Mouse (Mus musculus) megakaryocyte progenitor cell, adult 5-6 weeks (primary cell): ENCODE data around the gene Fancl. TPM values are rescaled to one million over a fixed set of nuclear protein-coding genes. Genes with fewer than 3 reads are reported as not detected.
A peak's percentile ranks its signal among the peaks of the same experiment; 100 is the strongest.

ENCODE experiments used
- ATAC-seq: replicated peaks from 2 replicates; pipeline ENCODE4 v1.8.0; 2016; ENCODE audit warnings: mild to moderate bottlenecking, moderate TSS enrichment, inconsistent platforms; ENCODE audit not compliant: poor library complexity
- total RNA-seq, 2 experiments: library from RNA; stranded (forward) in 1 of 2; stranded (reverse) in 1 of 2; fragments of 157-497, 149-512 nt in 1 of 2; fragments of 200-1000 nt in 1 of 2; gene quantifications; 2 replicates each; pipeline versions ENCODE4 v1.2.3 to v1.2.4; 2015 to 2017

Fancl gene
- total RNA-seq, 2 experiments from 2014 or later, result 24.8 to 39.8 TPM

DNA sequence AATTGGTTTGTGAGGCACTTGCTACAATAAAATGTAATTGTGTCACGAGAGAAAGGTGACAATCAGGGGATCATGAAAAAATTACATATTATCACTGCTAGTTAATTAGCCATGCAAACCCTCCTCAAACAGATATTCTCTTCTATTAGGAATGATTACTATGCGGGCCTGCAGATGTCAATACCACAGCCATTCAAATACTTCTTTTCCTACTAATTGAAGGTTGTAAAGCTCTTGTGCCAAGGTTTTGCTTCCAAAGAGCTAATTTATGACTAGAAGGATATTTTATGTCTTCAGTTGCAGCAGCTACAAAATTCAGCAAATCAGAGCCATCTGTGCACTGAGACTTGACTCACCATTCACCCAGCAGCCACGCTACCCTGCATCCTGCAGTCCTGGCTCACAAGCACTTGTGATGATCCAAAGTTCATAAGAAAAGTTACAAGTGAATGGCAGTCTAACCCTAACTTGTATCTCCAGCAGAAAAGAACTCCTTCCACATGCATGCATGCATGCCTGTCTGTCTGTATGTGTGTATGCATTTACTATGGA, 95.8 kb downstream of the Fancl start:
- ATAC-seq, result no peak

- ATAC-seq, result peak; percentile 46; the same call in 1 of the 2 replicates
Observed at GRCm38 (mm10) chr11:26489761-26490466, 104.0 kb downstream of the Fancl start.

DNA sequence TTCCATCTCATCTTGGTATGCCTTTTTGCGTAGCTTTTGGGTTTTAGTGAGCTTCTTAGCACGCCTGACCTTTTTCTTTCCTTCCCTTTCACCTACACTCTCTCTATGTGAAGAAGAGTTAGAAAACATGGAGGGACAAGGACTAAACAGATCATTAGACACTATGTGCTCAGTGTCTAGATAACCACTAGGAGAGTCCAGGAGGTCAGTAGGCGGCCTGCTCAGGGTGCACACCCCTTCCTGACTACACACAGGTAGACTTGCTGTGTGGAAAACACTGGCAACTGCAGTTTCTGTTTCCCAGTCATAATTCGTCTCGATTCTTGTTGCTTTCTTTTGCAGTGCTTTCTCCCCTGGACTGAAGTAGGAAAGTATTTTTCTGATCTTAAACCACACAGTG, 110.0 kb downstream of the Fancl start:
- ATAC-seq, result no peak

DNA sequence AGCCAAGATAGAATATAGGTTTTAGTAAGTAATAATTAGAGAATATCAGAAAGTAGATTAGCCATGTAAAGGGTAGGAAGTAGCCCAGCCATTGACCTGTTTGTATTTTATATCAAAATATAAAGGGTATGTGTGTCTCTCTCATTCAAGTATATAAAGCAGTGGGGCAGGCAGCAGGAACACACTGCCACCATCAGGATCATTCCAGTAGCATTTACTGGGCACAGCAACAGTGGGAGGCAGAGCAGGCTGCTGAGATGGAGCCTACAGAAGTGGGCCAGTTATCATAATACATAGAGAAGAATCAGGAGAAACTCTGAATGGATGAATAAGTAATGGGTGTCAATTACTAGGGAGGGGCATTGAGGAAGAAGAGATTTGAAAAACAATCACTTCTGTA, 127.7 kb downstream of the Fancl start:
- no peak for ATAC-seq

DNA sequence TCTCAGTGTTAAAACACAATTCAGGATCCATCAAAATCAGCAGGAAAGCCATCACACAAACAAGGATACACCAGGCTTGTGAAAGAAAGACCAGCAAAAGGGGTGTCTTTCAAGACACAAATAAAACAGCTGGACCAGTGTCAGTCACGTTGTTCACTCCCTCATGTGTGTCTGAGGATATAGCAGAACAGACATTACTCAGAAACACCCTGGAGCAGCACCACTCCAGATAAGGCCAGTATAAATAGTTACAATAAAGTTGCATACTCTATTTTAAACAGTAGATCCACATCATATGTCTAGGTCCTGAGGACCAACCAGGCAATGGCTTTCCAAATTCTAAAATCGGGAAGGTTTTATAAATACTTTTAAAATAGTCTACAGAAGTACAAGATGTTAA, 130.2 kb downstream of the Fancl start:
- no peak for ATAC-seq

DNA sequence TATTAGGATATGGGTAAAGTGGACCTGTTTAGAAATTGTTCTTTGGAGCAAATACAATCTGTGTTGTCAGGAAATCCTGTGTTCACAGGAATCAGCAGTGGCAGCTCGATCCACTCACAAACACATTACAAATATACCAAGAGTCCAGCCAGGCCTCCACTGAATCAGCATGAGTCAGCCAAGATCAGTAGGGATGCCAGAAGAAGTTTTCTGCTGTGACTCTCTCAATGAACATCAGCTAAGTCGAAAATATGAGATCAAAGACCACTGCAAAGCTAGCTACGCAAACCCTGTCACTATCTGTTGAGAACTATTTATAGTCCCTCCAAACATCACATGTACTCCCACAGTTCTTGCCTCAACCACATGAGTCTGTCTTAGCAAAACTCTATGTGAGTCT, 133.1 kb downstream of the Fancl start:
- ATAC-seq, result no peak

Other genes starting within 250 kb of the Fancl start
- 0.17 and 0.37 TPM in 2 replicates for gene 5730522E02Rik, start 175.4 kb upstream of the Fancl start, total RNA-seq (2015)
- 0.17 and 0.47 TPM in 2 replicates for gene 5730522E02Rik, start 175.4 kb upstream of the Fancl start, total RNA-seq (2017)
- gene Gm6899, start 207.1 kb downstream of the Fancl start, total RNA-seq (2015), result not detected in 2 replicates
- not detected in 2 replicates for gene Gm6899, start 207.1 kb downstream of the Fancl start, total RNA-seq (2017)
- 43.1 and 45.1 TPM in 2 replicates for gene Vrk2, start 207.9 kb downstream of the Fancl start, total RNA-seq (2015)
- gene Vrk2, start 207.9 kb downstream of the Fancl start, total RNA-seq (2017), result 39.1 and 45.4 TPM in 2 replicates